27 mouse cellular contexts compared by ENCODE assay signal in genomic region chr16:86250021-86250420, GRCm38 (mm10).
DNase-seq lines count a peak whose midpoint lies in the region; ATAC-seq lines count a peak whose summit lies in the region.
"Had no signal": no experiment of that assay in that cellular context is flagged by ENCODE, and none has a peak within 500 bp of the region (broad histone marks: within the 10 kb centered on the region; RNA-seq: fewer than 3 reads in every experiment).

No protein-coding gene starts in this region.

- 80% methylated on average over 6 of the region's 6 CpGs for WGBS in heart, embryonic 12.5 days

- H3K36me3 ChIP-seq in heart, embryonic 12.5 days, result no peaks in the 10 kb centered on the region
- H3K36me3 ChIP-seq: forebrain, embryonic 12.5 days; G1E; heart, embryonic 15.5 days; hindbrain, embryonic 13.5 days; midbrain, embryonic 15.5 days had no signal

- H3K4me2 ChIP-seq in heart, embryonic 12.5 days, result no peak overlapping the region
- H3K4me2 ChIP-seq: forebrain, embryonic 12.5 days; heart, embryonic 15.5 days; hindbrain, embryonic 13.5 days; lung, embryonic 14.5 days; midbrain, embryonic 15.5 days had no signal

- no peaks in the 10 kb centered on the region for H3K27me3 ChIP-seq in heart, embryonic 12.5 days (replicated peaks)
- H3K27me3 ChIP-seq: forebrain, embryonic 12.5 days; heart, embryonic 15.5 days; hindbrain, embryonic 13.5 days; midbrain, embryonic 15.5 days had no signal

- no peak overlapping the region for H3K27ac ChIP-seq in heart, embryonic 12.5 days (ENCODE audit: poor library complexity, severe bottlenecking)
- H3K27ac ChIP-seq in brown adipose tissue, adult 24 weeks (replicated peaks; ENCODE audit: low read depth, low read length), result 0 out of 2 replicates have a peak overlapping the region, but pooled peaks have one; percentile 15
- H3K27ac ChIP-seq: forebrain, embryonic 12.5 days; heart, embryonic 15.5 days; hindbrain, embryonic 13.5 days; layer of hippocampus, adult 2 months; left cerebral cortex, adult 2 months; midbrain, embryonic 15.5 days had no signal

- no peaks in the 10 kb centered on the region for H3K9me3 ChIP-seq in heart, embryonic 12.5 days (replicated peaks)
- H3K9me3 ChIP-seq: forebrain, embryonic 12.5 days; heart, embryonic 15.5 days; hindbrain, embryonic 13.5 days; midbrain, embryonic 15.5 days had no signal

- peak; percentile 3 for DNase-seq in adrenal gland, adult 2 months
- DNase-seq in adrenal gland, adult 18-20 months (ENCODE audit: low spot score in 2 of 2), result no peak
- DNase-seq in heart, adult 9 months (ENCODE audit: low spot score in 2 of 2), result peak; percentile 20 to 24
- peak; percentile 34 for DNase-seq in 3134 (ENCODE audit: extremely low read depth, insufficient read length, low spot score)
- DNase-seq in kidney, postnatal 10 days, result no peak
- no peak for DNase-seq in cerebellum, adult 11 months
- DNase-seq: cerebellum, adult 18-20 months; cerebellum, postnatal 36 days; gastrocnemius, postnatal 36 days; kidney, adult 2 months; kidney, postnatal 14 days; left cerebral cortex, postnatal 4 days; liver; lung, embryonic 14.5 days; right cerebral cortex, postnatal 14 days; thymus, postnatal 36 days had no signal

- H3K4me3 ChIP-seq in heart, embryonic 12.5 days, result no peak overlapping the region
- H3K4me3 ChIP-seq in brown adipose tissue, adult 24 weeks (ENCODE audit: insufficient read depth, low read depth, low read length), result no peak overlapping the region
- H3K4me3 ChIP-seq: forebrain, embryonic 12.5 days; heart, embryonic 15.5 days; hindbrain, embryonic 13.5 days; layer of hippocampus, adult 2 months; left cerebral cortex, adult 2 months; midbrain, embryonic 15.5 days; myocyte had no signal

- ATAC-seq in heart, embryonic 12.5 days (ENCODE audit: insufficient number of reproducible peaks, low FRiP score), result no peak
- ATAC-seq: inflammation-experienced regulatory T-cells, adult 6 months; midbrain, embryonic 15.5 days had no signal

- H3K4me1 ChIP-seq in heart, embryonic 12.5 days (replicated peaks), result no peaks in the 10 kb centered on the region
- H3K4me1 ChIP-seq in brown adipose tissue, adult 24 weeks (ENCODE audit: control insufficient read depth, insufficient read depth, insufficient read length, low read length), result no peaks in the 10 kb centered on the region
- H3K4me1 ChIP-seq: forebrain, embryonic 12.5 days; heart, embryonic 15.5 days; hindbrain, embryonic 13.5 days; midbrain, embryonic 15.5 days had no signal

- H3K9ac ChIP-seq in heart, embryonic 12.5 days, result no peak overlapping the region
- H3K9ac ChIP-seq: forebrain, embryonic 12.5 days; heart, embryonic 15.5 days; hindbrain, embryonic 13.5 days; lung, embryonic 14.5 days; midbrain, embryonic 15.5 days had no signal

Comparison
In these comparisons a context has a peak if more than half of its experiments do, and no peak if none do; other contexts are left out.
1. DNase-seq: peak in adrenal gland, adult 2 months (single experiment), heart, adult 9 months (2 of 2) and 3134 (single experiment); none in adrenal gland, adult 18-20 months (0 of 2), kidney, postnatal 10 days (single experiment) and cerebellum, adult 11 months (single experiment).